Mouse (Mus musculus) bone marrow, adult 2 months (tissue): ENCODE results near the gene Prkaca.

Source experiments
- CTCF ChIP-seq: fragments of 200-500 bp; IDR thresholded peaks from 2 replicates; pipeline ENCODE4 v1.5.1; 2011; ENCODE audit warnings: low read length, control low read depth; ENCODE audit not compliant: control insufficient read depth, insufficient read depth
- POLR2A ChIP-seq: fragments of 200-500 bp; IDR thresholded peaks from 2 replicates; pipeline ENCODE4 v1.6.1; 2011; ENCODE audit warnings: low read depth, mild to moderate bottlenecking, control low read depth, low read length, borderline replicate concordance; ENCODE audit not compliant: control insufficient read depth

DNA sequence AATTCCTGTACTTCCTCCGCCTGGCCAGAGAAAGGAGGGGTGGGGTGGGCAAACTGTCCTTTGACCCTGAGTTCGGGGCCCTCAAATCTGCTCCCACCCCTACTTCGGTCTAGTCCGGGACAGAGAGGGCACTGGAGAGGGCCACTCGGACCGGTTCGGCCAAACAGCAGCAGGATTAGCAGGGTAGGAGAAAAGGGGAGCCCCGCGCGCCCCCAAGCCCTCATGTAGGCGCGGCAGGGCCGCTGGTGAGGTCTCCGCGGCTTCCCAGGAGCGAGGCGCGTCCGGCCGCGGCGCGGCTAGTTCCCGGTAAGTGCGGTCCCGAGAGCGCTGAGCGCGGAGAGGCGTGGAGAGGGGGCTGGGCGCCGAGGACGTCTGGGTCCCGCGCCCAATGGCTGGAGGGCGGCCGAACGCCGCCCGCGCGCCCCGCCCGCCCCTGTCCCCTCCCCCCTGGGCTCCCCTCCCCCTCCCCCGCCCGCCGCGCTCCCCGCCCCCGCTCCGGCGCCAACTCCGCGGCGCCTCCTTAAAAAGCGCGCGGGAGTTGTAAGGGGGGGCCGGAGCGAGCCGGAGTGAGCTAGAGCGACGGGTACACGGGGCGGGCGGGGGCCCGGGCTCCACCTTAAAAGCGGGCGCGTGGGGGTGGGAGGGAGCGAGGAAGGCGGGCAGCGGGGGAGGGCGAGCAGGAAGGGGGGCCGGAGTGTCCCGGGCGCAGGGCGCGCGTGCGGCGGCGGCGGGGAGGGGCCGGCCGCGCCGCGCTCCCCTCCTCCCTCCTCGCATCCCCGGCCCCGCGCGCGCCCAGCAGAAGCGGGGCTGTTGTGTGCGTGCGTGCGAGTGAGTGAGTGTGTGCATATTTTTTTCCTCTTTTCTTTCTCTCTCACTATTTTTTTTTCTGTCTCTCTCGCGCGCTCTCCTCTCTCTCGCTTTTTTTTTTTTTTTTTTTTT, 24.0 kb downstream of the Prkaca start:
- TF ChIP-seq POLR2A (peak; percentile 85), CTCF (no peak)
